Mouse (Mus musculus) stomach, postnatal 0 days (tissue): Measurements from ENCODE around the gene Ssu2.

Experiments used
- CTCF ChIP-seq: IDR thresholded peaks from 2 replicates; pipeline ENCODE4 v1.5.1; 2016; ENCODE audit warnings: antibody characterized with exemption, low read depth, mild to moderate bottlenecking, moderate library complexity
- EP300 ChIP-seq: optimal IDR thresholded peaks from 2 replicates; pipeline ENCODE3; 2016; ENCODE audit warnings: antibody characterized with exemption

DNA sequence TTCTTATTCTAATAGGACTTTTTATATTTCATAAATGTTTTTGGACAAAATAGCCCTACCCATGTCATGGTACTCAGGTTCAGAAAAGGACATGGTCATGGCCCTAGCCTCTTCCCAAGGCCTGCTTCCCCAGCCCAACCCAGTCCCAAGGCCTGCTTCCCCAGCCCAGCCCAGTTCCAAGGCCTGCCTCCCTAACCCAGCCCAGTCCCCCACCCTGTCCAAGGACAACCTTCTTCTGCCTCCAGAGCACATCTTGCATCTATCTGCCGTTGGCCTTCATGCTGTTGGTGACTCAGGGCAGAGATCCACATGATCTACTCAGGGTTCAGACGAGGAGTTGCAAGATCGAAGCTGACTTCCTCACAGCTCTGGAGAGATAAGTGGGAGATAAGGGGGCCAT lies 9.5 kb upstream of the Ssu2 start:
- TF ChIP-seq CTCF, result no peak
- TF ChIP-seq EP300, result no peak
